Mouse (Mus musculus) subcutaneous adipose tissue, adult 2 months (tissue): ENCODE measurements around the gene Olfr1247. TPM values are rescaled to one million over a fixed set of nuclear protein-coding genes. Genes with fewer than 3 reads are reported as not detected.

Experiments used
- polyA plus RNA-seq: library from polyadenylated mRNA; depleted of rRNA; stranded (reverse); fragments of >200 nt; gene quantifications from 2 replicates; pipeline ENCODE4 v1.2.3, GENCODE M21; 2012; ENCODE audit warnings: low replicate concordance; rRNA removed

The Olfr1247 gene
- polyA plus RNA-seq, result not detected in 2 replicates

GRCm38 (mm10) chr2:89614030-89614429 is at the start of gene Olfr1247:
Olfr1247 (minus strand) TSS chr2:89614130.

GRCm38 (mm10) chr2:89661367-89661766 is 47.4 kb upstream of the Olfr1247 start, which contains the start of gene Olfr1250:
Olfr1250 (minus strand) TSS chr2:89661467.

GRCm38 (mm10) chr2:89634883-89635282 is 21.0 kb upstream of the Olfr1247 start, which contains the start of gene Olfr1249:
Olfr1249 (minus strand) TSS chr2:89634983.

GRCm38 (mm10) chr2:89618145-89618544 is 4.2 kb upstream of the Olfr1247 start, which contains the start of gene Olfr1248:
Olfr1248 (minus strand) TSS chr2:89618245.

GRCm38 (mm10) chr2:89593057-89593456 is 20.9 kb downstream of the Olfr1247 start, which contains the start of gene Olfr1246:
Olfr1246 (minus strand) TSS chr2:89593157.

GRCm38 (mm10) chr2:89578347-89578746 is 35.6 kb downstream of the Olfr1247 start, which contains the start of gene Olfr1245:
Olfr1245 (minus strand) TSS chr2:89578447.

Other genes with a start within 250 kb of the Olfr1247 start
- not detected in 2 replicates for gene Olfr1234, start 249.3 kb downstream of the Olfr1247 start, polyA plus RNA-seq
- not detected in 2 replicates for gene Olfr1238, start 204.5 kb downstream of the Olfr1247 start, polyA plus RNA-seq
- not detected in 2 replicates for gene Olfr1239, start 193.7 kb downstream of the Olfr1247 start, polyA plus RNA-seq
- gene Olfr1240, start 171.1 kb downstream of the Olfr1247 start, polyA plus RNA-seq, result not detected in 2 replicates
- gene Olfr1241, start 127.0 kb downstream of the Olfr1247 start, polyA plus RNA-seq, result not detected in 2 replicates
- gene Olfr1242, start 115.8 kb downstream of the Olfr1247 start, polyA plus RNA-seq, result not detected in 2 replicates
- gene Olfr1243, start 82.6 kb downstream of the Olfr1247 start, polyA plus RNA-seq, result not detected in 2 replicates
- gene Olfr1245, start 35.7 kb downstream of the Olfr1247 start, polyA plus RNA-seq, result not detected in 2 replicates
- not detected in 2 replicates for gene Olfr1246, start 21.0 kb downstream of the Olfr1247 start, polyA plus RNA-seq
- gene Olfr1248, start 4.1 kb upstream of the Olfr1247 start, polyA plus RNA-seq, result not detected in 2 replicates
- gene Olfr1249, start 20.9 kb upstream of the Olfr1247 start, polyA plus RNA-seq, result not detected in 2 replicates
- gene Olfr1250, start 47.3 kb upstream of the Olfr1247 start, polyA plus RNA-seq, result not detected in 2 replicates
- not detected in 2 replicates for gene Olfr1251, start 57.8 kb upstream of the Olfr1247 start, polyA plus RNA-seq
- gene Olfr1252, start 110.9 kb upstream of the Olfr1247 start, polyA plus RNA-seq, result not detected in 2 replicates
- not detected in 2 replicates for gene Olfr1253, start 143.0 kb upstream of the Olfr1247 start, polyA plus RNA-seq
- gene Olfr1254, start 179.5 kb upstream of the Olfr1247 start, polyA plus RNA-seq, result not detected in 2 replicates
- not detected in 2 replicates for gene Olfr1255, start 197.9 kb upstream of the Olfr1247 start, polyA plus RNA-seq
- not detected in 2 replicates for gene Olfr1256, start 227.4 kb upstream of the Olfr1247 start, polyA plus RNA-seq
- not detected in 2 replicates for gene Olfr48, start 234.1 kb upstream of the Olfr1247 start, polyA plus RNA-seq